Mouse (Mus musculus) kidney, adult 2 months (tissue): ENCODE data around the gene Vps41.

Experiments used
- CTCF ChIP-seq: fragments of 200-500 bp; conservative IDR thresholded peaks from 2 replicates; pipeline ENCODE4 v1.5.1; 2011; ENCODE audit warnings: low read depth, mild to moderate bottlenecking, control low read depth, low read length, moderate library complexity, mixed read lengths; ENCODE audit not compliant: insufficient read depth, insufficient read length
- POLR2A ChIP-seq: fragments of 200-500 bp; IDR thresholded peaks from one replicate; pipeline ENCODE4 v1.6.1; 2011; ENCODE audit warnings: low read depth, low read length, control low read depth

DNA sequence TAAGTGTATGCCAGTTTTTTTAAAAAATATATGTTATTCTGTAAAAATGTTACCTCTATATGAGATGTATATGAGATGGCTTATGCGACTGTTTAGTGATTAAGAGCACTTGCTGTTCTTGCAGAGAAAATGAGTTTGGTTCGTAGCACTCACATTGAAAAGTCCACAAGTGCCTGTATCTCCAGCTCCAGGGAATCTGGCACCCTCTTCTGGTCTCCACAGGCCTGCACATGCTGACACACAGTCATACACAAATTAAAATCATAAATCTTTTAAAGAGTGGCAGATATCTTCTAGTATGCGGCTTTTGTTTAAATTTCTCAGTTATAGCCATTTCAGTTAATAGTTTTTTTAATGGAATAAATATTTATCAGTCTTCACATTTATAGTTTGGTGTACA lies 40.9 kb downstream of the Vps41 start:
- peak; percentile 52 for TF ChIP-seq CTCF
- no peak for TF ChIP-seq POLR2A
